Mouse (Mus musculus) neural tube, embryonic 14.5 days (tissue): ENCODE measurements around the gene Arhgef10l. TPM values are rescaled to one million over a fixed set of nuclear protein-coding genes. Genes with fewer than 3 reads are reported as not detected.

Source experiments
- ATAC-seq: fragments of 200-750 bp; cut with Nextera tagmentation; 2 replicates; pipeline ENCODE4 v1.8.0; 2017; ENCODE audit warnings: low read depth, mild to moderate bottlenecking, moderate TSS enrichment, moderate library complexity
- H3K27ac ChIP-seq: fragments of 300-500 bp; sonication (generic); 2 replicates; pipeline ENCODE4 v1.5.1; 2014; ENCODE audit warnings: low read depth, mild to moderate bottlenecking, control low read depth, low read length, moderate library complexity, mixed read lengths
- H3K27me3 ChIP-seq: fragments of 300-500 bp; sonication (generic); 2 replicates; pipeline ENCODE4 v1.6.1; 2014; ENCODE audit warnings: low read length; ENCODE audit not compliant: control insufficient read depth, insufficient read depth
- H3K36me3 ChIP-seq: fragments of 300-500 bp; sonication (generic); 2 replicates; pipeline ENCODE4 v1.6.1; 2014; ENCODE audit warnings: low read length, mixed read lengths; ENCODE audit not compliant: control insufficient read depth, insufficient read depth
- H3K4me1 ChIP-seq: fragments of 300-500 bp; sonication (generic); 2 replicates; pipeline ENCODE4 v1.6.1; 2014; ENCODE audit warnings: low read length; ENCODE audit not compliant: control insufficient read depth, insufficient read depth
- H3K4me2 ChIP-seq: fragments of 300-500 bp; sonication (generic); 2 replicates; pipeline ENCODE4 v1.6.1; 2014; ENCODE audit warnings: mild to moderate bottlenecking, low read depth, low read length, control low read depth
- H3K4me3 ChIP-seq: fragments of 300-500 bp; sonication (generic); 2 replicates; pipeline ENCODE4 v1.5.1; 2014; ENCODE audit warnings: low read depth, low read length, control low read depth, mixed read lengths
- H3K9ac ChIP-seq: fragments of 300-500 bp; sonication (generic); replicated peaks from 2 replicates; pipeline ENCODE4 v1.6.1; 2014; ENCODE audit warnings: low read depth, mild to moderate bottlenecking, control low read depth, low read length, mixed read lengths
- H3K9me3 ChIP-seq: fragments of 300-500 bp; sonication (generic); 2 replicates; pipeline ENCODE4 v1.6.1; 2016; ENCODE audit warnings: low read length; ENCODE audit not compliant: control insufficient read depth
- WGBS: fragments of 180-500 bp; shearing (Covaris S2); extraction: QIAGEN DNeasy Blood & Tissue Kit; methylation state at CpG from one replicate; pipeline ENCODE4 v1.1.7; 2014; 5-methylcytosine and 5-hydroxymethylcytosine counted together
- polyA plus RNA-seq: library from polyadenylated mRNA; unstranded; fragments of >200 nt; fragmentation: Nextera tagmentation; extraction: Ambion mirVana; gene quantifications from 2 replicates; pipeline ENCODE4 v1.2.1, GENCODE M21; 2014

The Arhgef10l gene
- polyA plus RNA-seq, 1 experiment from 2014 or later: 18.8 TPM

- H3K4me2 ChIP-seq: no peak overlapping the region
- H3K36me3 ChIP-seq: no peaks in the 10 kb centered on the region
- H3K9me3 ChIP-seq: no peaks in the 10 kb centered on the region
- WGBS: 82% methylated on average over 6 of the region's 6 CpGs
- H3K27me3 ChIP-seq: no peaks in the 10 kb centered on the region
- H3K27ac ChIP-seq: peak overlapping the region; percentile 22; the same call in 1 of the 2 replicates
- ATAC-seq: no peak
- H3K9ac ChIP-seq: no peak overlapping the region
- peaks cover 16% of the 10 kb centered on the region for H3K4me1 ChIP-seq
- H3K4me3 ChIP-seq: no peak overlapping the region
Observed at GRCm38 (mm10) chr4:140631276-140631849, 34.4 kb downstream of the Arhgef10l start.

GRCm38 (mm10) chr4:140630651-140631241 lies 35.1 kb downstream of the Arhgef10l start:
- no peaks in the 10 kb centered on the region for H3K36me3 ChIP-seq
- no peak for ATAC-seq
- no peak overlapping the region for H3K9ac ChIP-seq
- no peak overlapping the region for H3K4me3 ChIP-seq
- no peaks in the 10 kb centered on the region for H3K9me3 ChIP-seq
- H3K27ac ChIP-seq: peak overlapping the region; percentile 22; the same call in 1 of the 2 replicates
- no peak overlapping the region for H3K4me2 ChIP-seq
- WGBS: 45% methylated on average over 15 of the region's 15 CpGs
- peaks cover 19% of the 10 kb centered on the region for H3K4me1 ChIP-seq
- no peaks in the 10 kb centered on the region for H3K27me3 ChIP-seq

GRCm38 (mm10) chr4:140630136-140630535 lies 35.7 kb downstream of the Arhgef10l start:
- H3K9ac ChIP-seq: no peak overlapping the region
- no peak overlapping the region for H3K4me2 ChIP-seq
- no peak overlapping the region for H3K27ac ChIP-seq
- no peak overlapping the region for H3K4me3 ChIP-seq
- H3K9me3 ChIP-seq: no peaks in the 10 kb centered on the region
- WGBS: 92% methylated on average over 3 of the region's 6 CpGs
- no peak for ATAC-seq
- H3K36me3 ChIP-seq: no peaks in the 10 kb centered on the region
- H3K4me1 ChIP-seq: peaks cover 24% of the 10 kb centered on the region
- no peaks in the 10 kb centered on the region for H3K27me3 ChIP-seq

GRCm38 (mm10) chr4:140628971-140629370 lies 36.8 kb downstream of the Arhgef10l start:
- WGBS: 71% methylated on average over 4 of the region's 4 CpGs
- Histone ChIP-seq H3K4me2 (no peak overlapping the region), H3K4me3 (no peak overlapping the region), H3K9me3 (no peaks in the 10 kb centered on the region), H3K27me3 (no peaks in the 10 kb centered on the region), H3K27ac (no peak overlapping the region), H3K36me3 (no peaks in the 10 kb centered on the region), H3K9ac (no peak overlapping the region), H3K4me1 (peaks cover 36% of the 10 kb centered on the region)
- no peak for ATAC-seq

- Histone ChIP-seq H3K27ac (no peak overlapping the region), H3K4me1 (peaks cover 41% of the 10 kb centered on the region), H3K9me3 (no peaks in the 10 kb centered on the region), H3K4me2 (no peak overlapping the region), H3K27me3 (no peaks in the 10 kb centered on the region), H3K36me3 (no peaks in the 10 kb centered on the region), H3K9ac (no peak overlapping the region), H3K4me3 (no peak overlapping the region)
- no peak for ATAC-seq
- WGBS: 38% methylated on average over 11 of the region's 11 CpGs
Observed at GRCm38 (mm10) chr4:140628412-140628943, 37.3 kb downstream of the Arhgef10l start.

GRCm38 (mm10) chr4:140625651-140626525 lies 39.9 kb downstream of the Arhgef10l start:
- H3K4me1 ChIP-seq: peaks cover 46% of the 10 kb centered on the region
- no peak overlapping the region for H3K9ac ChIP-seq
- no peaks in the 10 kb centered on the region for H3K36me3 ChIP-seq

GRCm38 (mm10) chr4:140624468-140625176 lies 41.2 kb downstream of the Arhgef10l start:
- 4% methylated on average over 9 of the region's 12 CpGs for WGBS
- no peaks in the 10 kb centered on the region for H3K36me3 ChIP-seq
- peaks cover 44% of the 10 kb centered on the region for H3K4me1 ChIP-seq
- peak overlapping the region; percentile 90 for H3K27ac ChIP-seq
- peak overlapping the region; percentile 25; the same call in 1 of the 2 replicates for H3K9ac ChIP-seq
- H3K27me3 ChIP-seq: no peaks in the 10 kb centered on the region
- H3K4me2 ChIP-seq: peak overlapping the region; percentile 9; the same call in 1 of the 2 replicates
- peak; percentile 85 for ATAC-seq
- H3K9me3 ChIP-seq: no peaks in the 10 kb centered on the region
- no peak overlapping the region for H3K4me3 ChIP-seq

More at GRCm38 (mm10) chr4:140625651-140626525, 39.9 kb downstream of the Arhgef10l start:
- no peak overlapping the region for H3K4me2 ChIP-seq
- ATAC-seq: no peak
- H3K27ac ChIP-seq: peak overlapping the region; percentile 90; the same call in 1 of the 2 replicates
- 76% methylated on average over 12 of the region's 12 CpGs for WGBS
- H3K9me3 ChIP-seq: no peaks in the 10 kb centered on the region
- H3K4me3 ChIP-seq: no peak overlapping the region
- H3K27me3 ChIP-seq: no peaks in the 10 kb centered on the region

- no peak for ATAC-seq
- peak overlapping the region; percentile 90 for H3K27ac ChIP-seq
- no peaks in the 10 kb centered on the region for H3K36me3 ChIP-seq
- no peaks in the 10 kb centered on the region for H3K27me3 ChIP-seq
- WGBS: 4% methylated on average over 10 of the region's 10 CpGs
- H3K4me3 ChIP-seq: no peak overlapping the region
- peak overlapping the region; percentile 16; the same call in 1 of the 2 replicates for H3K9ac ChIP-seq
- peaks cover 43% of the 10 kb centered on the region for H3K4me1 ChIP-seq
- peak overlapping the region; percentile 9; the same call in 1 of the 2 replicates for H3K4me2 ChIP-seq
- no peaks in the 10 kb centered on the region for H3K9me3 ChIP-seq
Observed at GRCm38 (mm10) chr4:140624087-140624467, 41.7 kb downstream of the Arhgef10l start.
